Mouse (Mus musculus): ENCODE data around the gene Eepd1.

GRCm38 (mm10) chr9:25583621-25584020, 102.3 kb downstream of the Eepd1 start:
- no peak for TF ChIP-seq CTCF (IDR thresholded peaks at IDR 0.05; ENCODE audit: low read depth, low read length)
- TF ChIP-seq GATA2 (IDR thresholded peaks at IDR 0.05; ENCODE audit: borderline replicate concordance, low read depth, low read length): no peak
- TF ChIP-seq GATA1 (IDR thresholded peaks at IDR 0.05; ENCODE audit: borderline replicate concordance, low read length): no peak
- TF ChIP-seq TAL1 (conservative IDR thresholded peaks at IDR 0.05; ENCODE audit: low read depth, low read length): no peak
